Mouse (Mus musculus) cortical plate, adult 2 months (tissue): ENCODE measurements around the gene Mgat5b.

Source experiments
- CTCF ChIP-seq: fragments of 200-500 bp; IDR thresholded peaks from 2 replicates; pipeline ENCODE4 v1.5.1; 2011; ENCODE audit warnings: mild to moderate bottlenecking, control low read depth, low read length; ENCODE audit not compliant: insufficient read depth; ENCODE audit errors: extremely low read depth
- POLR2A ChIP-seq: fragments of 200-500 bp; IDR thresholded peaks from 2 replicates; pipeline ENCODE4 v1.6.1; 2011; ENCODE audit warnings: mild to moderate bottlenecking, low read length, control low read depth; ENCODE audit not compliant: insufficient read depth; ENCODE audit errors: extremely low read depth

DNA sequence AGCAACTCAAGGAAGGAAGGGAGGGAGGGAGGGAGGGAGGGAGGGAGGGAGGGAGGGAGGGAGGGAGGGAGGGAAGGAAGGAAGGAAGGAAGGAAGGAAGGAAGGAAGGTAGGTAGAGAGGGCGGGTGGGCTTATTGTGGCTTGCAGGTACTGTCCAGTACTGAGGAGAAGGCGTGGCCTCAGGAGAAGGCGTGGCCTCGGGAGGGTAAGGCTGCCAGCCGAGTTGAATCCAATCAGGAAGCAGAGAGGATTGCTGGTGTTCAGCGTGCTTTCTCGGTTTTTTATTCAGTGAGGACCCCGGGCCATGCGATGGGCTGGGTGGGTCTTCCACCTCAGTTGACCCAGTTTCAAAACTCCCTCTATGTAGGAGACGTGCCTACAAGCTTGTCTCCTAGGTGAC is 18.5 kb downstream of the Mgat5b start:
- TF ChIP-seq CTCF, result no peak
- TF ChIP-seq POLR2A, result no peak
